Mouse (Mus musculus) layer of hippocampus, postnatal 10 days (tissue): Measurements from ENCODE around the gene Sept8. TPM values are rescaled to one million over a fixed set of nuclear protein-coding genes. Genes with fewer than 3 reads are reported as not detected.

Source experiments
- DNase-seq, 2 experiments: peaks; one replicate each; pipeline ENCODE4 v3.0.0; 2021; ENCODE audit warnings: low spot score in 2 of 2
- total RNA-seq, 2 experiments: library from RNA; stranded (reverse); gene quantifications; 2 replicates each; pipeline ENCODE4 v1.2.3; 2021

Gene Sept8
- total RNA-seq, 2 experiments from 2014 or later = 126 to 130 TPM

DNA sequence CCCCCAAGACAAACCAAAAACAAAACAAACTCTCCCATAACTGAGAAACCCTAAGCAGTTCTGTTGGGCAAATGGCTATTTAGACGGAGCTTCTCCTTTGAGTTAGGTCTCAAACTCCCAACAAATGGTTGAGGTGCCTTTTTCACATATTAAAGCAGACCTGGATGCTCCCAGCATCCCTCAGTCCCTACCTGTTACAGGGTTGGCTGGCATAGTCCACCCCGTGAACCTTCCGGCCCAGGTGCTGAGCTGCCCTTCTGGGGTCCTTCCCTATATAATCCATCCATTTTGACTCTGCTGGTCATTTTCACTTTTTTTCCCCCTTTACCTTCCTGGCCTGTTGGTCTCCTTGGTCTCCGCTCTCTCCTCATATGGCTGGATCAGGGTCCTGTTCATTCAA lies 47.6 kb downstream of the Sept8 start:
- no peak for DNase-seq

GRCm38 (mm10) chr11:53567224-53568014 lies 48.4 kb downstream of the Sept8 start, which contains the start of gene Kif3a:
Kif3a (plus strand) TSS chr11:53567379.
- DNase-seq = peak; percentile 94 to 97

DNA sequence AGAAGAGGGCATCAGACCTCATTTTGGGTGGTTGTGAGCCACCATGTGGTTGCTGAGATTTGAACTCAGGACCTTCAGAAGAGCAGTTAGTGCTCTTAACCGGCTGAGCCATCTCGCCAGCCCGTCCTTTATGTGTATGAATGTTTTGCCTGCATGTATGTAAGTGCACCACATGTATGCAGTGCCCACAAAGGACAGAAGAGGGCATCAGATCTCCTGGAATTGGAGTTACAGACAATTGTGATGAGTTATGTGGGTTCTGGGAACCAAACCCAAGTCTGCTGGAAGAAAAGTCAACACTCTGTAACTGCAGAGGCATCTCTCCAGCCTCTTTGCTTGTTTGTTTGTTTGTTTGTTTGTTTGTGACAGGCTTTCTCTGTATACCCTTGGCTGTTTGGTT lies 61.5 kb downstream of the Sept8 start:
- no peak for DNase-seq

DNA sequence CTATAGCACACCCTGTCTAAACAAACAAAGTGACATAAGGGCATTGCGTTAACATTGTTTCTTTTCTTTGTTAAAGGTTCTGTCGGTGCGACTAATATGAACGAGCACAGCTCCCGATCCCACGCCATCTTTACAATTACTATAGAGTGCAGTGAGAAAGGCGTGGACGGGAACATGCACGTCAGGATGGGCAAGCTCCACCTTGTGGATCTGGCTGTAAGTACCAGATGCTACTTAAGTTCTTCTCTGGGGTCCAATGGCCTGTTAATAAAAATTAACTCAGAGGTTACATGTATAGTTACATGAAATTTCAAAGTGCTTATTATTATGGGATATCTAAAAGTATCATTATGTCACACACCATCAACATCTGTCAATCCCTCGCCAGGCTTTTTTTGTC lies 64.1 kb downstream of the Sept8 start:
- DNase-seq = no peak

- peak in 1 of 2 experiments; percentile 23 for DNase-seq
These were observed 65.8 kb downstream of the Sept8 start for GRCm38 (mm10) chr11:53584849-53585248.

- no peak for DNase-seq
These were observed 66.5 kb downstream of the Sept8 start for GRCm38 (mm10) chr11:53585510-53585909.

GRCm38 (mm10) chr11:53588279-53588678 lies 69.2 kb downstream of the Sept8 start:
- no peak for DNase-seq

- peak; percentile 60 to 72 for DNase-seq
These were observed 71.3 kb downstream of the Sept8 start for GRCm38 (mm10) chr11:53590368-53590768.

DNA sequence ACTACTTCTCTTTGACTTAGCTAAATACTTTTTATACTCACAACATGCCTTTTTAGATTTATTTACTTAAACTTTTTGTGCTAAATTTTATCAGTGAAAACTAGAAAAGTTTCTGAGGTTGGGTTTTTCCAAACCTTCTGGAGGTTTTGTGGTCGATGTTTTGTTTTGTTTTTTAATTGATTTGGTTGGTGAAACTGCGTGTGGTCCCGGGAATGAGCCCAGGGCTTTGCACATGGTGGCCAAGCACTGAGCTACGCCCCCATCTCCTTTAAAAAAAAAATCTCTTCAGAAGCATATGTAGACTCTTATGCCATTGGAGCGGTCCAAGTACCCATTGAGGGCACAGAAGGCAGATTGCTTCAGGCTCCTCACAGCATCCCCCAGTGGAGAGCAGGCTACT lies 72.1 kb downstream of the Sept8 start:
- DNase-seq = no peak

Other genes starting within 250 kb of the Sept8 start
- 100 to 1,000 TPM; 189 to 196 TPM for gene Hspa4, start 218.8 kb upstream of the Sept8 start, total RNA-seq
- 1 to 10 TPM; 8.2 to 8.8 TPM for gene Zcchc10, start 194.6 kb upstream of the Sept8 start, total RNA-seq
- 100 to 1,000 TPM; 161 to 222 TPM for gene Aff4, start 168.4 kb upstream of the Sept8 start, total RNA-seq
- not detected for gene Leap2, start 96.1 kb upstream of the Sept8 start, total RNA-seq
- 100 to 1,000 TPM; 522 to 555 TPM for gene Uqcrq, start 88.4 kb upstream of the Sept8 start, total RNA-seq
- 1 to 10 TPM in 1 of 2 experiments, under 1 TPM in 1; 0.67 to 1.2 TPM for gene Gdf9, start 88.2 kb upstream of the Sept8 start, total RNA-seq
- under 1 TPM in 1 of 2 experiments, not detected in 1; 0.21 TPM for gene Gm10447, start 62.1 kb upstream of the Sept8 start, total RNA-seq
- 1 to 10 TPM; 3.1 to 3.2 TPM for gene Shroom1, start 62.1 kb upstream of the Sept8 start, total RNA-seq
- under 1 TPM in 1 of 2 experiments, not detected in 1; 0.53 TPM for gene Gm9837, start 48.8 kb upstream of the Sept8 start, total RNA-seq
- gene Gm9945, start 39.1 kb upstream of the Sept8 start, total RNA-seq = 1 to 10 TPM; 1.1 to 1.5 TPM
- 10 to 100 TPM; 79.9 to 85.1 TPM for gene Sowaha, start 39.0 kb upstream of the Sept8 start, total RNA-seq
- gene Kif3a, start 48.1 kb downstream of the Sept8 start, total RNA-seq = 100 to 1,000 TPM; 163 to 165 TPM
- gene Il4, start 99.4 kb downstream of the Sept8 start, total RNA-seq = not detected
- not detected for gene Il13, start 115.4 kb downstream of the Sept8 start, total RNA-seq
- gene Rad50, start 188.1 kb downstream of the Sept8 start, total RNA-seq = 10 to 100 TPM in 1 of 2 experiments, 1 to 10 TPM in 1; 9.5 to 10.1 TPM
- not detected for gene Il5, start 201.5 kb downstream of the Sept8 start, total RNA-seq